Mouse (Mus musculus) bone marrow macrophage, adult 2 months (primary cell): Measurements from ENCODE around the gene Siah3.

ENCODE experiments used
- CTCF ChIP-seq: IDR thresholded peaks from 2 replicates; pipeline ENCODE4 v1.5.1; 2012; ENCODE audit warnings: low read depth, mild to moderate bottlenecking, low read length, moderate library complexity
- POLR2A ChIP-seq: IDR thresholded peaks from 2 replicates; pipeline ENCODE4 v1.6.1; 2012; ENCODE audit warnings: mild to moderate bottlenecking, low read depth, low read length, borderline replicate concordance

DNA sequence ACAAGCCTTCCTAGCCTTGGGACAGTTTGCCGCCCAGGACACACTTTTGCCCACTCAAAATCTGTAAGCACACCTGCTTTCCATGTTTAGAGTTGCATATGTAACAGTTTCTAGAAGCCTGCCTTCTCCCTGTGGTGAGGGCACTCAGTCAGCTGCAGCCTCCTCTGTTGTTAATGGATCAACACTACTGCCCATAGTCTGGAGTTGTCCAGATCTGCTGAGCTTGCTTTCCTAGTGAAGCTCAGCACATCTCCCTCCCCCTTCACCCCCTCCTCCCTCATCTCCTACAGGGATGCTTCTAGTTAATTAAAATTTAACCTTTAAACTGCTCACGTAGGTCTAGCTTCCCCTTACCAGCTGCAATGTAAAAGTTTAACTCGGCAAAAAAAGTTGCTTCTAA, 57.2 kb downstream of the Siah3 start:
- TF ChIP-seq CTCF, result no peak
- TF ChIP-seq POLR2A, result no peak
